Mouse (Mus musculus) intestine, embryonic 14.5 days (tissue): ENCODE measurements around the gene Adarb1. TPM values are rescaled to one million over a fixed set of nuclear protein-coding genes. Genes with fewer than 3 reads are reported as not detected.

ENCODE experiments used
- ATAC-seq: fragments of 200-750 bp; cut with Nextera tagmentation; replicated peaks from 2 replicates; pipeline ENCODE4 v1.8.0; 2017; ENCODE audit warnings: low read depth, moderate number of reproducible peaks, moderate TSS enrichment, moderate library complexity; ENCODE audit not compliant: low FRiP score, low TSS enrichment
- DNase-seq: peaks from one replicate; pipeline ENCODE4 v3.0.0-alpha.2; 2018; ENCODE audit warnings: low spot score
- H3K27ac ChIP-seq: fragments of 300-500 bp; sonication (generic); 2 replicates; pipeline ENCODE4 v1.5.1; 2014; ENCODE audit warnings: low read depth, mild to moderate bottlenecking, control low read depth
- H3K27me3 ChIP-seq: fragments of 300-500 bp; sonication (generic); replicated peaks from 2 replicates; pipeline ENCODE4 v1.6.1; 2014; ENCODE audit warnings: low read length, control low read depth; ENCODE audit not compliant: control insufficient read depth, insufficient read depth
- H3K36me3 ChIP-seq: fragments of 300-500 bp; sonication (generic); 2 replicates; pipeline ENCODE4 v1.6.1; 2014; ENCODE audit warnings: low read length, control low read depth; ENCODE audit not compliant: control insufficient read depth, insufficient read depth
- H3K4me1 ChIP-seq: fragments of 300-500 bp; sonication (generic); replicated peaks from 2 replicates; pipeline ENCODE4 v1.6.1; 2014; ENCODE audit warnings: low read length, control low read depth, mixed read lengths; ENCODE audit not compliant: control insufficient read depth, insufficient read depth
- H3K4me2 ChIP-seq: fragments of 300-500 bp; sonication (generic); 2 replicates; pipeline ENCODE4 v1.6.1; 2014; ENCODE audit warnings: low read length
- H3K4me3 ChIP-seq: fragments of 300-500 bp; sonication (generic); 2 replicates; pipeline ENCODE4 v1.5.1; 2014; ENCODE audit warnings: low read depth, low read length, control low read depth, mixed read lengths
- H3K9ac ChIP-seq: fragments of 300-500 bp; sonication (generic); 2 replicates; pipeline ENCODE4 v1.6.1; 2014; ENCODE audit warnings: mild to moderate bottlenecking, low read length
- H3K9me3 ChIP-seq: fragments of 300-500 bp; sonication (generic); 2 replicates; pipeline ENCODE4 v1.6.1; 2016; ENCODE audit warnings: low read length, control low read depth; ENCODE audit not compliant: control insufficient read depth
- WGBS: fragments of 180-500 bp; shearing (Covaris S2); extraction: QIAGEN DNeasy Blood & Tissue Kit; methylation state at CpG from one replicate; pipeline ENCODE4 v1.1.7; 2014; 5-methylcytosine and 5-hydroxymethylcytosine counted together
- polyA plus RNA-seq: library from polyadenylated mRNA; unstranded; fragments of >200 nt; fragmentation: Nextera tagmentation; extraction: Ambion mirVana; gene quantifications from 2 replicates; pipeline ENCODE4 v1.2.1, GENCODE M21; 2014

Adarb1 gene
- polyA plus RNA-seq, 1 experiment from 2014 or later: 3.8 TPM

DNA sequence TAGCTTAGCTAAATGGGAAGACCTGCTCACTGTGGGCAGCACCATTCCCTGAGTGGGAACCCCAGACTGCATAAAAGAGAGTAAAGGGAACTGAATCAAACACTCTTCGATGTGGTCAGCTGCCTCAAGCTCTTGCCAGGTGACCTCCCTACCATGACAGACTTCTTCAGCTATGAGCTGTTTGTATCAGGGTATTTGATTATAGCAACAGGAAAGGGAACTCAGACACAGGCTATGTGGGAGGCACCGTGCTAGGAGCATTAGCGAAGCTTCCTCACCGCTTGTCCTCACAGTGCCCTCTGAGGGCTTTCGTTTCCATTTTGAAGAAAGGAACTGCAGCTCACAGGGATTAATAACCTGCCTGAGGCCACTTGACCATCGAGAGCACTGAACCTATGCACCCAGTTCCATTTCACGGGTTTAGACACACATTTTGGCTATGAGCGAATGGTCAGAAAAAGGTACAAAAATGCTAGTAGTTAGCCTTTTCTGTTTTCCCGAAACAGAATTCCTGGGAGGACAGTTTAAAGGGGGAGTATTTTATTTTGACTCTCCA, 103.3 kb downstream of the Adarb1 start:
- 82% methylated on average over 9 of the region's 9 CpGs for WGBS

DNA sequence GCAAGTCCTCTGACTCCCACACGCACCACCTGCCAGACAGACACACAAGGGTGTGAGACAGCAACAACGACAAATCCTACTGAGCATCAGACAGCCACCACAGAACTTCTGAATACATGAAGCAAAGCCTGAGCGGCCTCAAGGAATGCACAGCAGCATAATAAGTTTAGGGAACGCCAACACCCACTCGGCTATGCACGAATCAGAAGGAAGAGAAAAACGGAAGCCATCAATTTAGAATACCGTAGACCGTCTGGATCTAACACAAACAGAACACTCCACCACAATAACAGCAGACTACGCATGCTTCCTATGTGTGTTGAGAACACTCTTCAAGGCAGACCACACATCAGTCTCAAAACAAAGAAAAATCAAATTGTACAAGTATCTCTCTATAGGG, 109.1 kb downstream of the Adarb1 start:
- DNase-seq (no peak), ATAC-seq (no peak)
- H3K9ac ChIP-seq: no peak overlapping the region
- H3K36me3 ChIP-seq: no peaks in the 10 kb centered on the region
- H3K9me3 ChIP-seq: no peaks in the 10 kb centered on the region
- WGBS: 43% methylated on average over 10 of the region's 10 CpGs
- no peaks in the 10 kb centered on the region for H3K4me1 ChIP-seq
- no peaks in the 10 kb centered on the region for H3K27me3 ChIP-seq
- H3K4me3 ChIP-seq: no peak overlapping the region
- H3K27ac ChIP-seq: no peak overlapping the region
- no peak overlapping the region for H3K4me2 ChIP-seq

More for the DNA sequence above, 103.3 kb downstream of the Adarb1 start:
- H3K27me3 ChIP-seq: no peaks in the 10 kb centered on the region
- no peak for ATAC-seq
- no peak overlapping the region for H3K4me2 ChIP-seq
- no peak overlapping the region for H3K9ac ChIP-seq
- no peaks in the 10 kb centered on the region for H3K36me3 ChIP-seq
- no peaks in the 10 kb centered on the region for H3K9me3 ChIP-seq
- no peak overlapping the region for H3K27ac ChIP-seq
- H3K4me3 ChIP-seq: no peak overlapping the region
- H3K4me1 ChIP-seq: no peaks in the 10 kb centered on the region
- DNase-seq: no peak

DNA sequence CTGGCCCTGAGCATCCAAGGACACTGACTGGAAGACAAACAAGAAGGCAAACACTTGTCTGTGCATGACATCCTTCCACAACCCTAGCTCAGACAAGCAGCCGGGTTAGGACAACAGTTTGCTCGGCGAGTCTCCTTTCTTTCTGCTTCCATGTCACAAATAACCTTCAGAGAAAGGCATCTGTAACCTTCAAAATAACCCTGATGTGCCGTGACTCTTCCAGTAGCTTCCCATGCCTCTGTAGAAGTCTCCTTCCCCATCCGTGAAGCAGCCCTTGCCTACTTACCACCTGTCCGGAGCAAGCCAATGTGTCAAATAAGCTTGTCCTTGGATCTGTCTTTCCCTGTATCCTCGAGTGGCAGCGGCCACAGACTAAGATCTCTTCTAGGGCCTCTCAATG, 112.3 kb downstream of the Adarb1 start:
- Histone ChIP-seq H3K9ac (no peak overlapping the region), H3K4me3 (no peak overlapping the region), H3K9me3 (no peaks in the 10 kb centered on the region), H3K4me2 (no peak overlapping the region), H3K27ac (no peak overlapping the region), H3K4me1 (no peaks in the 10 kb centered on the region), H3K36me3 (no peaks in the 10 kb centered on the region), H3K27me3 (no peaks in the 10 kb centered on the region)
- no peak for ATAC-seq
- WGBS: 85% methylated on average over 8 of the region's 8 CpGs
- DNase-seq: no peak

DNA sequence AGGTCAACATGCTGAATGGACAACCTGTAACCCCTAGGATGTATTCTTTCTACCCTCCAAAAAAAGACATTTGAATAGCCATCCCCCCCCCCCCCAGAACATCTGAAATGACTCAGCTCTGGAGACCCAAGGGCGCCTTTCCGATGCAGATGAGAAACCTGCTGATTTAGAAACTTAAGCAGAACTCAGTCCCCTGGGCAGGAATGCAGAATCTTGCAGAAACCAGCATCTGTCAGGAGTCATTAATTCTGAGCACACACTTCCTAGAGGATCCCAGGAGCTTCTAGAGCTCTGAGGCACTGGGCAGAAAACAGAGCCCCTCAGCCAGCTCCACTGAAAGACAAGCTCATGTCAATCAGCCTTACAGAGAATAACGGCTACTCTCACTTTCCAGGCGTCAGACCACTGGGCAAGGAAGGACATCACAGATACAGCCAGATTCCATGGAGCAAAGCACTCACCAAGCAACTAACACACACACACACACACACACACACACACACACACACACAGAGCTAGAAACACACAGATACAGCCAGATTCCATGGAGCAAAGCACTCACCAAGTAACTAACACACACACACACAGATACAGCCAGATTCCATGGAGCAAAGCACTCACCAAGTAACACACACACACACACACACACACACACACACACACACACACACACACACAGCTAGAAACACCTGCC, 113.1 kb downstream of the Adarb1 start:
- no peak overlapping the region for H3K27ac ChIP-seq
- no peak for DNase-seq
- H3K4me1 ChIP-seq: no peaks in the 10 kb centered on the region
- no peak for ATAC-seq
- WGBS: 52% methylated on average over 4 of the region's 4 CpGs
- no peaks in the 10 kb centered on the region for H3K9me3 ChIP-seq
- no peak overlapping the region for H3K4me2 ChIP-seq
- no peaks in the 10 kb centered on the region for H3K27me3 ChIP-seq
- no peaks in the 10 kb centered on the region for H3K36me3 ChIP-seq
- H3K9ac ChIP-seq: no peak overlapping the region
- no peak overlapping the region for H3K4me3 ChIP-seq

DNA sequence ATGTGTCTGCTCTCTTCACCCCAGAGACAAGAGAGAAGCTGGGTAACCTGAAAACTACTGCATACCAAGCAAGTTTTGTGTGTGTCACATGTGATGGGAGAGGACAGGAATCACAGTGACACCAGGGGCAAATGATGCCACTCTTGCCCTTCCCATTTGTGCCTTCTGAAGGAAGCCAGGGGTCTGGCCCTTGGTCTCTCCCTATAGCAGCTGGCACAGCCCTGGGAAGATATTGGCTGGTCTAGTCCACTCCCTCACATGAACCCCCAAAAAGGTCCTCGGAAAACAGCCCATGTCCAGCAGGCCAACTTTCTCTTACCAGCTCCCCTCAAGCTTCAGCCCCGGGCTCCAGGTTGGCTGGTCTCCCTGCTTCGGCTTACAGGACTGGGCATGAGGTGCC, 113.7 kb downstream of the Adarb1 start:
- H3K9ac ChIP-seq: no peak overlapping the region
- H3K4me1 ChIP-seq: no peaks in the 10 kb centered on the region
- ATAC-seq (no peak), DNase-seq (no peak)
- H3K4me2 ChIP-seq: no peak overlapping the region
- no peak overlapping the region for H3K27ac ChIP-seq
- H3K9me3 ChIP-seq: no peaks in the 10 kb centered on the region
- no peaks in the 10 kb centered on the region for H3K36me3 ChIP-seq
- H3K27me3 ChIP-seq: no peaks in the 10 kb centered on the region
- H3K4me3 ChIP-seq: no peak overlapping the region
- WGBS: 87% methylated on average over 3 of the region's 3 CpGs

DNA sequence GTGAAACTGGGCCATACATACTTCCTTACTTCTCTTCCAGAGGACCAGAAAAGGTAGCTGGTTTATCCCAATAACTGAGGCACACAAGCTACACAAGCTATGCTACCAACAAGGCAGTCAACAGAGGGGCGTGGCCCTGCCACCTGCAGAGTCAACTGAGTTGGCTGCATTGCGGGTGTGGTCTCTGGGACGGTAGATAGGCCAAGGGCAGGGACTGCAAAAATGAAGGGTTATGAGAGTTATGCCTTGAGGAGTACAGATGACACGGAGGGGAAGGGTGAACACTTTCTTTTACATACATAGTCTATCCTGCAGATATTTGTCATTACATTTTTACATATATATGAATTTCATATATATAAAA, 117.2 kb downstream of the Adarb1 start:
- H3K36me3 ChIP-seq: no peaks in the 10 kb centered on the region
- no peak overlapping the region for H3K9ac ChIP-seq
- H3K27me3 ChIP-seq: no peaks in the 10 kb centered on the region
- H3K9me3 ChIP-seq: no peaks in the 10 kb centered on the region
- DNase-seq (no peak), ATAC-seq (no peak)
- H3K4me1 ChIP-seq: no peaks in the 10 kb centered on the region
- WGBS: 80% methylated on average over 4 of the region's 4 CpGs
- no peak overlapping the region for H3K4me2 ChIP-seq
- H3K4me3 ChIP-seq: no peak overlapping the region
- H3K27ac ChIP-seq: no peak overlapping the region

DNA sequence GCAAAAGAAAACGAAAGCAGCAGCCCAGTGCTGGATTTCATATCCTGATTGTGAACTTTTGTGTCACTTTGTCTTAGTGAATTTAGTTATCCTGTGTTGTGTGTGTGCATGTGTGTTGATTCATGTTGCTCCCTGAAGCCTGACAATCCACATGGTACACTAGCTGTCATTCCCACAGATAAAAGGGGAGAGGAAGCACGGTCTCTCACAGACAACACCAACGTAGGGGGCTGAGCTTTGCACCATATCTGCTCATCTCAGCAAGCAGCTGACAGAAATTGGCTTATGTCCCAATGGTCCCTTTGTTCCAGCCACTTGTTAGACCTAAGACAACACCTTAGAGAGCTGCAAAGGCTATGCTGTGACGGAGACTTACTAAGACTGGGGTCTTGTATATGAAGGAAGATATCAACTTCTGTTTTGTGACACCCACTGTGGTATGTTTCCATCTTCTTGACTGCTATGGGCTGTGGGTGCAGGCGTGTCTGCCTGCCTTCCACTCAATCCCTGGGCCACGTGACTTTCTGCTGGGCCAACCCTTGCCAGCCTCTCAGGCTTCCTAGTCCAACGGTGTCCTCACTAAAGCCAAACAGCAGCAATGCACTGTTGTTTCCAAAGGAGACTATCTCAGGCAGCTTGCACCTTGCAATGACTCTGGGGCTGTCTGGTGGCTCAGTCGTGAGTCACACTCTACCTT, 117.7 kb downstream of the Adarb1 start:
- Histone ChIP-seq H3K4me2 (no peak overlapping the region), H3K27me3 (no peaks in the 10 kb centered on the region), H3K36me3 (no peaks in the 10 kb centered on the region), H3K4me1 (no peaks in the 10 kb centered on the region), H3K9me3 (no peaks in the 10 kb centered on the region), H3K9ac (no peak overlapping the region), H3K27ac (no peak overlapping the region), H3K4me3 (no peak overlapping the region)
- ATAC-seq (no peak), DNase-seq (no peak)
- 87% methylated on average over 8 of the region's 8 CpGs for WGBS

DNA sequence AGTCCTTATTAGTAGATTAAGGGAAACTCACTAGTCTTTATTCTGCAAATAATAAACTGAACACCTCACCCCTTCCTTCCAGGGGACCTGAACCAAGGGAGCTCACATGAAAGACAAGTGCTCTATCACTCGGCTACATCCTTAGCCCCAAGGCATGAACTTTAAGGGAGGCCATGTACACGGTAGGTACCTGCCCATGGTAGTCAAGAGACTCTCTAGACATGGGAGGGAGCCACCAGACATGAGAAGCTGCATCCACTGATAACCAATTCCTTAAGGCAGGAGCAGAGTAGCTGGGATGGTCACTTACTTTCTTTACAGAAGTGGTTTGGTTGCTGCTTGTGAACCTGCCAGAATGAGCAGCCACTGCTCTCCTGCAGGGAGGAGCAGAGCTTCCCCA, 118.9 kb downstream of the Adarb1 start:
- H3K4me1 ChIP-seq: no peaks in the 10 kb centered on the region
- no peak overlapping the region for H3K27ac ChIP-seq
- H3K4me2 ChIP-seq: no peak overlapping the region
- H3K9me3 ChIP-seq: no peaks in the 10 kb centered on the region
- no peak overlapping the region for H3K9ac ChIP-seq
- no peaks in the 10 kb centered on the region for H3K36me3 ChIP-seq
- H3K4me3 ChIP-seq: no peak overlapping the region
- H3K27me3 ChIP-seq: no peaks in the 10 kb centered on the region
- ATAC-seq (no peak), DNase-seq (no peak)
- WGBS: 91% methylated on average over 2 of the region's 2 CpGs

DNA sequence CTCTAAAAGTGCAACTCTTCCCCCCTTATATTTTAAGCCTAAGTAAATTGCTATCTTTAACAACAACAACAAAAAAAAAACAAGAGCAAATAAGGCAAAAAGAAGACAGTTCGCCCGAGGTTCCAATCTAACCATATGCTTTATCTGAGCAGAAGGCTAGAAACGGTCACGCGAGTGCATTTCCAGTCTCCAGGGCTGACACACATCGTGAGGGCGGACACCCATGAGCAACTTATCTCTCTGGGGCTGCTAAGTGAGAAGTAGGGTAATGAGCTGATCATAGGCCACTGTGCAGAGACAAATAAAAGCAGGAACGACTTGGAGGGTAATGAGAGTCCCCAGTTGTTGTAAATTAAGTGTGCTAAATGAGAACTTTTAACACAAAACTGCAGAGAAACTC, 119.4 kb downstream of the Adarb1 start:
- no peak for DNase-seq
- Histone ChIP-seq H3K9ac (no peak overlapping the region), H3K27ac (no peak overlapping the region), H3K36me3 (no peaks in the 10 kb centered on the region), H3K4me2 (no peak overlapping the region), H3K4me1 (no peaks in the 10 kb centered on the region), H3K9me3 (no peaks in the 10 kb centered on the region), H3K27me3 (no peaks in the 10 kb centered on the region), H3K4me3 (no peak overlapping the region)
- 83% methylated on average over 8 of the region's 8 CpGs for WGBS
- no peak for ATAC-seq
